Mouse (Mus musculus) inflammation-experienced regulatory T-cells, adult 6 months (primary cell): Measurements from ENCODE around the gene Gm17175. TPM values are rescaled to one million over a fixed set of nuclear protein-coding genes. Genes with fewer than 3 reads are reported as not detected.
"Not testable (repeated sequence)": the region's sequence is repeated elsewhere in the genome, so short reads cannot be mapped to it uniquely, and the experiment has no call there.

Experiments used
- ATAC-seq: one replicate; pipeline ENCODE4 v1.8.0; 2017
- polyA plus RNA-seq, 3 experiments: library from polyadenylated mRNA; unstranded; fragments of 100-300 nt; shearing (Covaris generic); gene quantifications; one replicate each; pipeline ENCODE4 v1.2.1; 2017

Gene Gm17175
- polyA plus RNA-seq, result not detected

GRCm38 (mm10) chr14:51573963-51574362, at the start of gene Gm17175:
Gene Gm17175 (minus strand): TSS chr14:51574063.
- not testable (repeated sequence) for ATAC-seq

GRCm38 (mm10) chr14:51611210-51611609, 37.3 kb upstream of the Gm17175 start, which contains the start of gene Gm17078:
Gene Gm17078 (minus strand): TSS chr14:51611310.
- no peak for ATAC-seq

DNA sequence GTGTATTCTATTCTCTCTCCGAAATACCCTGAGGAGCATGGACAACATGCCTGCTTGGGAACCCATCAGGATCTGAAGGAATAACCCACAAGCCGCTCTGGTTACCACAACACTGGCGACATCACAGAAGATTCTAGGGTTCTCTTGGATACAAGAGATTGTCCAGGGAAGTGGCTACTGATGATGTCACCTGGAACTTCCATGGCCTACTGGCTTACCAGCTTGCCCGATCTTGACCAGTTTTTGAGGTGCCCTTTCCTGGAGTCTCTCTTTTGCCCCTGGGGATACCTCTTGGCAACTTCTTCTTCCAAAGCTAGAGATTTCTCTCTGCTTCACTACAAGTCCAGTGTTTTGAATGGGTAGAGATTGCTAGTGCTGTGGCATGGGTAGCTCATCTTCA, 18.2 kb upstream of the Gm17175 start, which contains the start of gene Gm17174:
Gene Gm17174, minus strand, starts transcription at position 101 of the 400 bp plus-strand sequence.
- not testable (repeated sequence) for ATAC-seq

DNA sequence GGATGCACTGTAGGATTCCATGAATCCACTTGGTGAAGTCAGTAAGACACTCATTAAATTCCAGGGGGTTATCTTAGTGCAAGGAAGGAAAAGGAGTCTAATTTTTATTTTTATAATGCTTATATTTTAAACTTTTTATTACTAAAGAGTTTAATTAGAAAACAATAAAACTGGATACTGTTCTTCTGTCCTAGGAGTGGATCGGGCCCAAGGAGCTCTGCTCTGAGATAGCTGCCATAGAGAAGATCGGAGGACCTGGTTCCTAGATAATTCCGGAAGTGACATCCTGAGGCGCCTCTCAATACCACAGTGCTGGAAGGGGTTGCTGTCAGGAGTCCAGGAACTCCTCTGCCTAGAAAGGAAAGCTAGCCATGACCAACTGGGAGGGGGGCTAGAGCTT, 21.4 kb downstream of the Gm17175 start, which contains the start of gene Gm5622:
Gene Gm5622, plus strand, starts transcription at position 301 of the 400 bp plus-strand sequence.
- ATAC-seq, result no peak

Other genes starting within 250 kb of the Gm17175 start
- not detected for gene Gm7247, start 212.3 kb downstream of the Gm17175 start, polyA plus RNA-seq
- gene Vmn2r88, start 163.2 kb downstream of the Gm17175 start, polyA plus RNA-seq, result not detected
- gene Vmn2r89, start 122.2 kb downstream of the Gm17175 start, polyA plus RNA-seq, result under 1 TPM in 1 of 3 experiments, not detected in 2; 0.11 TPM
- not detected for gene Gm5622, start 21.3 kb downstream of the Gm17175 start, polyA plus RNA-seq
- gene Gm17174, start 18.1 kb upstream of the Gm17175 start, polyA plus RNA-seq, result not detected
- gene Gm17078, start 37.2 kb upstream of the Gm17175 start, polyA plus RNA-seq, result not detected
- gene Gm4181, start 61.6 kb upstream of the Gm17175 start, polyA plus RNA-seq, result not detected
- not detected for gene Gm17079, start 121.4 kb upstream of the Gm17175 start, polyA plus RNA-seq
- not detected for gene Gm5800, start 143.1 kb upstream of the Gm17175 start, polyA plus RNA-seq
- not detected for gene Ang4, start 199.5 kb upstream of the Gm17175 start, polyA plus RNA-seq
- not detected for gene AY358078, start 226.0 kb upstream of the Gm17175 start, polyA plus RNA-seq